In the genomic region with DNA sequence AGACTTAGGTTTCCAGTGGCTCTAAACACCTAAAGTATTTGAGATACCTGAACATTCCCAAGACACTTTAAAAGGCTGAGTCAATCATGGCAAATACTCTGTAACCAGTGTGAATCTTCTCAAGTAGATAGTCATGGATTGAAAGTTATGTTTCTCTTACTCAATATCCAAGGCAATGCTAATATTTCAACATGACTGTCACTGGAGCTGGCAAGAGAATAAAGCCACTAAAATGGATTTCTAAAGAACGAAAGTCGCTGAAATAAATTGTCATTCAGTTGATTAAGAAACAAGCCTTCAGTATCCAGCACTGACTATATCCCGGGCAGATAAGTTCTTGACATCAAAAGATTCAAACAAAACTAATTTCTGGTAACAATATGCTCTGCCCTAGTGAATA, we compare ENCODE assay signal across 25 mouse cellular contexts.
"Had no signal": no experiment of that assay in that cellular context is flagged by ENCODE, and none has a peak within 500 bp of the region (broad histone marks: within the 10 kb centered on the region; RNA-seq: fewer than 3 reads in every experiment).

No protein-coding gene starts in this region.

- H3K4me3 ChIP-seq: heart, embryonic 10.5 days; heart, embryonic 12.5 days; hindbrain, embryonic 10.5 days; hindbrain, embryonic 12.5 days; intestine, embryonic 15.5 days; layer of hippocampus, adult 2 months; left cerebral cortex, adult 2 months; limb, embryonic 10.5 days; limb, embryonic 12.5 days; liver, embryonic 13.5 days had no signal

- H3K27ac ChIP-seq: heart, embryonic 10.5 days; hindbrain, embryonic 10.5 days; hindbrain, embryonic 12.5 days; hindbrain, embryonic 14.5 days; intestine, embryonic 15.5 days; layer of hippocampus, adult 2 months; left cerebral cortex, adult 2 months; limb, embryonic 10.5 days; limb, embryonic 12.5 days; liver, embryonic 13.5 days had no signal

- H3K36me3 ChIP-seq: heart, embryonic 10.5 days; heart, embryonic 12.5 days; hindbrain, embryonic 10.5 days; hindbrain, embryonic 12.5 days; intestine, embryonic 15.5 days; limb, embryonic 10.5 days; limb, embryonic 12.5 days; liver, embryonic 13.5 days had no signal

- H3K9me3 ChIP-seq: heart, embryonic 10.5 days; heart, embryonic 12.5 days; hindbrain, embryonic 10.5 days; hindbrain, embryonic 12.5 days; intestine, embryonic 15.5 days; limb, embryonic 10.5 days; limb, embryonic 12.5 days; liver, embryonic 13.5 days had no signal

- H3K4me2 ChIP-seq: heart, embryonic 12.5 days; hindbrain, embryonic 12.5 days; hindbrain, embryonic 14.5 days; intestine, embryonic 15.5 days; limb, embryonic 12.5 days; liver, embryonic 13.5 days had no signal

- H3K4me1 ChIP-seq: heart, embryonic 10.5 days; heart, embryonic 12.5 days; hindbrain, embryonic 10.5 days; hindbrain, embryonic 12.5 days; intestine, embryonic 15.5 days; limb, embryonic 10.5 days; limb, embryonic 12.5 days; liver, embryonic 13.5 days had no signal

- DNase-seq: gastrocnemius, postnatal 14 days; gastrocnemius, postnatal 36 days; heart, adult 18-20 months; heart, postnatal 10 days; heart, postnatal 4 days; kidney, adult 18-20 months; kidney, adult 8-10 months; kidney, postnatal 10 days; kidney, postnatal 25 days; kidney, postnatal 4 days; liver; liver, embryonic 13.5 days had no signal

- H3K9ac ChIP-seq: heart, embryonic 12.5 days; hindbrain, embryonic 12.5 days; hindbrain, embryonic 14.5 days; intestine, embryonic 15.5 days; limb, embryonic 12.5 days; liver, embryonic 13.5 days had no signal

- ATAC-seq: hindbrain, embryonic 16.5 days; inflammation-experienced regulatory T-cells, adult 6 months; intestine, embryonic 15.5 days; intestine, postnatal 0 days had no signal

- H3K27me3 ChIP-seq: heart, embryonic 12.5 days; hindbrain, embryonic 12.5 days; intestine, embryonic 15.5 days; limb, embryonic 12.5 days; liver, embryonic 13.5 days had no signal
